Mouse (Mus musculus): ENCODE measurements at regions not wholly inside any gene's neighbourhood (a gene's known extent, or its start where the extent isn't known, plus 50 kb on each side); places are given as distances from the start of the nearest gene placed in this dataset.

DNA sequence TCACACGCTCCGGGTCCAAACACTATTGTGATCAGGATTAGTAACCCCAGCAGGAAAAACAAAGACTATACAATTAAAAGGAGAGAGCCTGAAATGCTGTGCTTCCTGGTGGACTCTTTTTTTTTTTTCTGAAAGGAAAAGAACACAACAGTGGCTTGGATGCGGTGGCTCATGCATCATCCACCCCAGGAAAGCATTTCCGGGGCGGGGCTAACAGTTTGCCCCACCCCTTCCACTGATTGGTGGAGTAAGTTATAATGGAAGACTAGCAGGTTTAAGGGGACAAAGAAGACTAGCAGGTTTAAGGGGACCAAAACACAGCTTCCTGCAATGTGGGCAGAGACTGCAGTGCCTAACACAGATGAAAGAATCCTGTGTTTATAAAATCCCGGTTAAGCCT, 524.0 kb downstream of the Gm9195 start:
- ATAC-seq (ENCODE audit: insufficient number of reproducible peaks, insufficient read depth, low FRiP score, low TSS enrichment, low read depth): no peak
- 76% methylated on average over 6 of the region's 6 CpGs for WGBS
- Histone ChIP-seq H3K4me3 (replicated peaks) (no peak overlapping the region), H3K36me3 (no peaks in the 10 kb centered on the region), H3K9me3 (no peaks in the 10 kb centered on the region), H3K27ac (no peak overlapping the region), H3K4me1 (replicated peaks) (no peaks in the 10 kb centered on the region), H3K27me3 (no peaks in the 10 kb centered on the region), H3K4me2 (no peak overlapping the region), H3K9ac (replicated peaks) (no peak overlapping the region)

DNA sequence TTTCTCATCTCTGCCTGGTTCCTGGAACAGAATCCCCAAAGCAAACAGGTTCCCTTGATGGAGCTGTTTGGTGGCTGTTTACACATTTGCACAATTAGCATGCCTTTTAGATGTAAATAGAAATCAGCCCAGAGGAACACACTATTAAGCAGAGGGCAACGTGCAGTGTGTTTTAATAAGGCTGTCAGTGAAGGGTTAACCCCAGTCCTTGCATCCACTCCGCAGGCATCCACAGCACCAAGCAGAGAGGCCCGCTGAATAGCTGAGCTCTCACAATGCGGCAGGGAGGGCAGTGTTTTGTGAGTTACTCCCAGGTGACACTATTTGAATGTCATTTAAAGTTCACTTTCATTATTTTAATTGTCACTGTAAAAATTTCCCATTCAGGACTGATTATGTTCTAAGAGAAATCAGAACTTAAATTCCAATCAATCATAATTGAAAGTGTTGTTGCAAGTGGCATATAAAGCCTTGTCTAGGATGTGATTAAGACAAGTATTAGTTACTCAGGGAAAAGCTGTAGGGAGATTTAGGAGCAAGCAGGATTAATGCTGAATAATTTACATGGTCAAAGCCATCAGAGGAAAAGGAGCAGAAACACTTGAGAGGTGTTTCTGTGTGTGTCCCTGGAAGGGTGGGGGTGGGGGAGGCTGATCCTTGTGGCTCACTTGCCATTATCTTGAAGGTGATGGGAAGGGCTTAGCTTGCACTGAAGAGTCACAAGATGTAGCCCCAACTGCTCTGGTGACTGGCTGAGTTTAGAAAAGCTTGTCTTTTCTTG, 528.1 kb downstream of the Gm9195 start:
- H3K4me2 ChIP-seq: no peak overlapping the region
- no peak overlapping the region for H3K9ac ChIP-seq (replicated peaks)
- H3K4me3 ChIP-seq (replicated peaks): no peak overlapping the region
- no peaks in the 10 kb centered on the region for H3K9me3 ChIP-seq
- no peak overlapping the region for H3K27ac ChIP-seq
- no peaks in the 10 kb centered on the region for H3K27me3 ChIP-seq
- 3% methylated on average over 4 of the region's 4 CpGs for WGBS
- no peaks in the 10 kb centered on the region for H3K4me1 ChIP-seq (replicated peaks)
- no peaks in the 10 kb centered on the region for H3K36me3 ChIP-seq
- ATAC-seq (ENCODE audit: insufficient number of reproducible peaks, insufficient read depth, low FRiP score, low TSS enrichment, low read depth): no peak

DNA sequence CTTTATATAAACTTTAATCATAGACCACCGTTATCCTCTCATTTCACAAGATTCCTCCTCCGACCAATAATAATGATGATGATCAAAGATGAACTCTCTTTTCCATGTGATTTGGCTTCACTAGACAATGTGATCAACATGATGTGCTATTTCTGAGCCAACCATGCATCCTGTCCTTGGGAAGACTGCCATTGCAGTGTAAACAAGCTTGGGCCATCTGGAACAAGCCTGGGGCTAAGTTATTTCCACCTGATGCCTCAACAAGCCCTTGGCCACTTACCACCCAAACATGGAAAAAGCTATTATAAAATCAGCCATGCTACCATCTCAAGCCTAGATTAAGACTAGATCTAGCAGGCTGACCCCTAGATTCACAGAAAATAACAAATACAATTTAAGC, 542.9 kb downstream of the Gm9195 start:
- WGBS: 89% methylated on average over 2 of the region's 2 CpGs
- ATAC-seq (ENCODE audit: insufficient number of reproducible peaks, insufficient read depth, low FRiP score, low TSS enrichment, low read depth): no peak
- no peak overlapping the region for H3K4me2 ChIP-seq
- H3K4me1 ChIP-seq (replicated peaks): no peaks in the 10 kb centered on the region
- H3K36me3 ChIP-seq: no peaks in the 10 kb centered on the region
- no peak overlapping the region for H3K27ac ChIP-seq
- H3K4me3 ChIP-seq (replicated peaks): no peak overlapping the region
- H3K9me3 ChIP-seq: no peaks in the 10 kb centered on the region
- H3K27me3 ChIP-seq: 0 out of 2 replicates have a peak, but pooled peaks cover 3% of the 10 kb centered on the region
- no peak overlapping the region for H3K9ac ChIP-seq (replicated peaks)

DNA sequence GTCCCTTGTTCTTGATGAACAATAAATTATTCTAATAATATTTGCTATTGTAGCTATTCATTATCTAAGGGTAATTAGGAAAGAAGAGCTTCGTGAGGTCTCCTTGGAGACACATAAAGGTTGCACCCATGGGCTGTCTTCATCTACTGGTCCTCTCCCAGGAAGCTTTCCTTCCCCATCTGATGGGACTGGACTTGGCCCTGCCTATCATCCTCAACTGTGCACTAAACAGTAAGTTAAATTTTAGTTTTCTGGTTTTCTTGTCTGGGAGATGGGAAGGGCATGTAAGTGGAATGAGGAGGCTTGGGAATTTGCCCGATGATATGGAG, 554.5 kb downstream of the Gm9195 start:
- Histone ChIP-seq H3K4me3 (replicated peaks) (no peak overlapping the region), H3K4me1 (replicated peaks) (no peaks in the 10 kb centered on the region), H3K27ac (no peak overlapping the region), H3K9ac (replicated peaks) (no peak overlapping the region), H3K9me3 (no peaks in the 10 kb centered on the region), H3K27me3 (no peaks in the 10 kb centered on the region), H3K4me2 (no peak overlapping the region), H3K36me3 (no peaks in the 10 kb centered on the region)
- WGBS: 86% methylated on average over 2 of the region's 2 CpGs
- no peak for ATAC-seq (ENCODE audit: insufficient number of reproducible peaks, insufficient read depth, low FRiP score, low TSS enrichment, low read depth)

DNA sequence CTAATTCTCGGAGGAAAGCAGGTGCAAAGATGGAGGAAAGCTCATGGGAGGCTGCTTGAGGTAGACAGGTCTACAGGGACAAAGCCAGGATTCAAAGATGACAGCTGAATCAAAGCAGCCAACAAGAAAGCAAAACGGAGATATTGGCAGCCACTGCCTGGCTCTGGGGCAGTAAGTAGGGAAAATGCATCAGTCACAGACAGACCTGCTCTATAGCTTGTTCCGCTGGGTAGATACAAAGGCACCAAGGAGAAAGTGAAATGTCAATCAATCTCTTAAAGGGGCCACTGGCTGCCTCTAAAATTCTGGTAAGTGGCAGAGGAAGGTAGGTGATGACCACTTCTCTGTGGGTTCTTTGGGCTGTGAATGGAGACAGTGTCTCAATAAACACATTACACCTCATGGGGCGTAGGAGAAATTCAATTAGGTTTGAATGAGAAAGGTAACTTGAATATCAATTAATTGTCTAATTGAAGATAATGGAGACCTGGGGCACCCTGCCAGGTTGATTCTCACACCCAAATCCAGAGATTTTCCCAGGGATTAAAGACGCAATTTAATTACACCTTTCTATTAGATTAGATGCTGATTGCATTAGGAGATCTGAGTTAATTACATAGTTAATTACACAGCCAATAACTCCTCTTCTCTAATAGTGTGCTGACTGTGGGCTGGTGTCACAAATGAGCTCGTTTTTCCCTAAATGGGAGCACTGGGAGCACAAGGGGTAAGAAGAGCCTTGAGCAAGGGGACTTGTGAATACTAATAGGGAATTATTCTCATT, 555.1 kb downstream of the Gm9195 start:
- H3K4me2 ChIP-seq: no peak overlapping the region
- WGBS: 66% methylated on average over 6 of the region's 6 CpGs
- no peaks in the 10 kb centered on the region for H3K9me3 ChIP-seq
- H3K27me3 ChIP-seq: no peaks in the 10 kb centered on the region
- H3K4me1 ChIP-seq (replicated peaks): no peaks in the 10 kb centered on the region
- no peaks in the 10 kb centered on the region for H3K36me3 ChIP-seq
- H3K9ac ChIP-seq (replicated peaks): no peak overlapping the region
- no peak overlapping the region for H3K4me3 ChIP-seq (replicated peaks)
- no peak for ATAC-seq (ENCODE audit: insufficient number of reproducible peaks, insufficient read depth, low FRiP score, low TSS enrichment, low read depth)
- no peak overlapping the region for H3K27ac ChIP-seq

DNA sequence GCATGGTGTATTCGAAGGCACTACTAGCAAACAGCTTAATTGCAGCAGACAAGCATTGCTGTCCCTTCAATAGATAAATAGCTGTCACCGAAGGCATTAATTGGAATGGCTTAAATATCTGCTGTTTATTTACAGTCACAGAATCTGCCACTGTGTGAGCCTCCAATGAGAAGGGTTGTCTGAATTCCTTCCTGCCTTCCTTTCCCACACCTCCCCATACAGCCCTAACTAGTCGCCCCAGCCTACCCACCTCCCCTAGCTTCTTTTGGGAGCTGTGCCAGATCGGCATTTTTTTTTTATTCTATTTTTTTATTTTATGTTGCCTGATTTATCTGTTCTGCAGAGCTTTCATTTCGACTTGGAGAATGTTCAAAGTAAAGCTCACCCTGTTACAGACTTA, 575.7 kb downstream of the Gm9195 start:
- ATAC-seq (ENCODE audit: insufficient number of reproducible peaks, insufficient read depth, low FRiP score, low TSS enrichment, low read depth): no peak
- 49% methylated on average over 5 of the region's 5 CpGs for WGBS
- no peak overlapping the region for H3K4me3 ChIP-seq (replicated peaks)

DNA sequence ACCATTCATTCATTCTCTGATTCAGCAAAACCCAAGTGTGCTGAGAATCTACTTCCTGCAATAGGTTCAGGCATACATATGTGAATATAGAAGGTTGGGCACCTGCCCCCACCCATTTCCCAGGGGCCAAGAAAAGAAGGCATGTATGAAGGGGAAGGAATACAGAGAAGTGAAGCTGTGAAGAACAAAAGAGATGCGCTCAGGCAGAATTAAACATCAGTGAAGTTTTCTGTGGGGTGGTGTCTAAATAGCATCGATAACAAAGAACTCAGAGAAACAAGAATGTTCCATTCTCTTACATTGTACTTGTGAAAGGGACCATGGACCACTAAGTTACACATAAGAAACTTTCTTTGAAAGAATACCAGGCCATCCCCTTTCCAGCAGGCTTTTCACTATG, 580.7 kb downstream of the Gm9195 start:
- no peak for ATAC-seq (ENCODE audit: insufficient number of reproducible peaks, insufficient read depth, low FRiP score, low TSS enrichment, low read depth)
- Histone ChIP-seq H3K36me3 (no peaks in the 10 kb centered on the region), H3K27me3 (no peaks in the 10 kb centered on the region), H3K27ac (no peak overlapping the region), H3K4me1 (replicated peaks) (no peaks in the 10 kb centered on the region), H3K4me2 (no peak overlapping the region), H3K9ac (replicated peaks) (no peak overlapping the region), H3K9me3 (no peaks in the 10 kb centered on the region), H3K4me3 (replicated peaks) (no peak overlapping the region)
- WGBS: 90% methylated on average over 2 of the region's 2 CpGs

More for the DNA sequence above, 575.7 kb downstream of the Gm9195 start:
- H3K4me2 ChIP-seq: no peak overlapping the region
- H3K4me1 ChIP-seq (replicated peaks): no peaks in the 10 kb centered on the region
- no peaks in the 10 kb centered on the region for H3K36me3 ChIP-seq
- H3K27me3 ChIP-seq: no peaks in the 10 kb centered on the region
- H3K9ac ChIP-seq (replicated peaks): no peak overlapping the region
- H3K27ac ChIP-seq: no peak overlapping the region
- H3K9me3 ChIP-seq: no peaks in the 10 kb centered on the region

DNA sequence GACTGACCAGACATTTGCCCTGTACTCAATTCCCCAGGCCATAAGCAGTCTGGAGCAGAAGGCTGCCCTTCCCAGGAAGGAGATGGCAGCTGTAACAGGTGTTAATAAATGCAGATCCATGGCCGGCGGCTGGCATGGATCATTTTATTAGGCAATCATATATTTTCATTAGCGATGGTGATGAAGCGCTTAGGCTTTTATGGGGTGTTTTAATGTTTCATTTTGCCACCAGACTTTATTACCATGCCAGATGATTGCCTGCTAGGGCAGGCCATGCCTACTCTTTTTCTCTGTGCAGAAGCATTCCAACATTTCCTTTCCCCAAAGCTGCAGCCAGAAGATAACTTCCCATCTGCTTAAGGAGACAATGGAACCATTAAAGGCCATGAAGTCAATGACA, 596.2 kb downstream of the Gm9195 start:
- ATAC-seq (ENCODE audit: insufficient number of reproducible peaks, insufficient read depth, low FRiP score, low TSS enrichment, low read depth): 0 out of 2 replicates have a peak, but pooled peaks have one; percentile 47
- Histone ChIP-seq H3K4me2 (no peak overlapping the region), H3K9me3 (no peaks in the 10 kb centered on the region), H3K27ac (no peak overlapping the region), H3K36me3 (no peaks in the 10 kb centered on the region), H3K9ac (replicated peaks) (no peak overlapping the region), H3K4me3 (replicated peaks) (no peak overlapping the region), H3K4me1 (replicated peaks) (no peaks in the 10 kb centered on the region; the same call in 1 of the 2 replicates), H3K27me3 (no peaks in the 10 kb centered on the region)
- WGBS: 49% methylated on average over 4 of the region's 4 CpGs

DNA sequence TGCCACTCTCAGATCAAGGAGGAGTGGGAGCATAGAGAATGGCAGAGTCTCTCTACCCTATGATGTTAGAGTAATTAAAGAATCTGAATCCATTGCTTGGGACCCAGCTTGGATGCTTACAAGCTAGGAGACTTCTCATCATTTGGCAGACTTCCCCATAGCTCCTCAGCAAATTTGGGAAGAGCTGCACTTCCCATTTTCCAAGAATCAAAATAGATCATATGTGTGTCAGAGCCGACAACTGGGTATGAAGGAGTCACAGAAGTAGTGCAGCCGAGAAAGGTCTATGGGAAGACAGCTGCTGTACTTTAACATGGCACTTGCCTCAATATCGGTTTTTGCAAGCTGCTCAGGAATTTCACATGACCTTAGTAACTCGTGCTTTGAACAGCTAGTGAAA, 596.8 kb downstream of the Gm9195 start:
- Histone ChIP-seq H3K36me3 (no peaks in the 10 kb centered on the region), H3K4me1 (replicated peaks) (no peaks in the 10 kb centered on the region; the same call in 1 of the 2 replicates), H3K27me3 (no peaks in the 10 kb centered on the region), H3K9me3 (no peaks in the 10 kb centered on the region), H3K4me2 (no peak overlapping the region), H3K27ac (no peak overlapping the region), H3K9ac (replicated peaks) (no peak overlapping the region), H3K4me3 (replicated peaks) (no peak overlapping the region)
- 68% methylated on average over 4 of the region's 4 CpGs for WGBS
- ATAC-seq (ENCODE audit: insufficient number of reproducible peaks, insufficient read depth, low FRiP score, low TSS enrichment, low read depth): no peak

DNA sequence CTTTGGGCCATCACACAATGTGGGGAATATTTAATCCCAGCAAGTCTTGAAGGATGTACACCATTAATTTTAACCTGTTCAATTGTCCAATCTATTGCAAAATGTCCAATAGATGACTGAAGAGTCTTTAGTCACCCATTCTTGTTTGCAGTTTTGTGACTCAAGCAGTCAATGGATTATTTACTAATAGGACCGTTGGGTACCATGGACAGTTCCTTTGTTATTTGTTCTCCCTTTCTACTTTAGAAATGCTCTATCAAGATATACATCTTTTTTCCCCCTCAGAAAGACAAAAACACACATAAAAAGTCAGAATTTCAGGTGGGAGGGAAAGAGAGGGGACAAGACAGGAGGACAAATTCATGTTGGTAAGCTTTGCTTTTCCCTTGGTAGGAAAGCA, 598.3 kb downstream of the Gm9195 start:
- Histone ChIP-seq H3K9me3 (no peaks in the 10 kb centered on the region), H3K36me3 (no peaks in the 10 kb centered on the region), H3K4me2 (no peak overlapping the region), H3K27ac (no peak overlapping the region), H3K4me3 (replicated peaks) (no peak overlapping the region), H3K4me1 (replicated peaks) (no peaks in the 10 kb centered on the region; the same call in 1 of the 2 replicates), H3K9ac (replicated peaks) (no peak overlapping the region), H3K27me3 (no peaks in the 10 kb centered on the region)
- no peak for ATAC-seq (ENCODE audit: insufficient number of reproducible peaks, insufficient read depth, low FRiP score, low TSS enrichment, low read depth)
- WGBS: 59% methylated on average over 1 of the region's 1 CpGs

DNA sequence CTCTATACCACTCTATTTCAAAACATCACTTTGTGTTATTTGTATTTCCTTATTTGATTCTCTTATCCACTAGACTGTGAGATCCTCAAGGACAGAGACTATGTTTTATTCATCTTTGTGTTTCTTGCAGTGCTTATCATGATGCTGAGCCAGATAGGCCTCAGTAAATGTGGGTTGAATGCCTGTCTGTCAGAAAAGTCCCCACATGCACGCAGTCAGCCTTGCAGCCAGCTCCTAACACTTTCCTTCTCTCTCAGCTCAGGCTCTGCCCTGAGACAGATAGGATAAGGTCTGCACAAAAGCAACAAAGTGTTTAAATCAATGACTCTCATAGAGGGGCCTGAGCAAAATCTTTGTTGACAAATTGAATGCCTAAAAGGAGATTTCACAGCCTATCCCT, 600.0 kb downstream of the Gm9195 start:
- H3K27me3 ChIP-seq: no peaks in the 10 kb centered on the region
- H3K4me3 ChIP-seq (replicated peaks): no peak overlapping the region
- H3K4me1 ChIP-seq (replicated peaks): no peaks in the 10 kb centered on the region; the same call in 1 of the 2 replicates
- 73% methylated on average over 1 of the region's 1 CpGs for WGBS
- no peak for ATAC-seq (ENCODE audit: insufficient number of reproducible peaks, insufficient read depth, low FRiP score, low TSS enrichment, low read depth)
- H3K9ac ChIP-seq (replicated peaks): no peak overlapping the region
- no peak overlapping the region for H3K27ac ChIP-seq
- H3K9me3 ChIP-seq: no peaks in the 10 kb centered on the region
- H3K4me2 ChIP-seq: no peak overlapping the region
- H3K36me3 ChIP-seq: no peaks in the 10 kb centered on the region
